Mouse (Mus musculus) megakaryocyte-erythroid progenitor cell, adult 5-6 weeks (primary cell): ENCODE measurements around the gene Klri2. TPM values are rescaled to one million over a fixed set of nuclear protein-coding genes. Genes with fewer than 3 reads are reported as not detected.
"Not testable (repeated sequence)": the region's sequence is repeated elsewhere in the genome, so short reads cannot be mapped to it uniquely, and the experiment has no call there.

Experiments used
- ATAC-seq: replicated peaks from 2 replicates; pipeline ENCODE4 v1.8.0; 2016; ENCODE audit warnings: mild to moderate bottlenecking, inconsistent platforms; ENCODE audit not compliant: severe bottlenecking, poor library complexity, low FRiP score, low TSS enrichment
- total RNA-seq, 2 experiments: library from RNA; stranded (forward) in 1 of 2; stranded (reverse) in 1 of 2; fragments of 200-1000, 215-1000 nt in 1 of 2; fragments of >200 nt in 1 of 2; fragmentation: Nextera tagmentation in 1 of 2; gene quantifications; 2 replicates each; pipeline ENCODE4 v1.2.3; 2014 to 2017

Gene Klri2
- total RNA-seq (2014; fragmentation: Nextera tagmentation) (0.59 TPM in 1 of 2 replicates, not detected in the other), total RNA-seq (2017) (3.3 TPM in 1 of 2 replicates, not detected in the other)

- no peak for ATAC-seq
These were observed at the start of gene Klri2 for GRCm38 (mm10) chr6:129740069-129740721. Gene Klri2 (minus strand): TSS chr6:129740484.

GRCm38 (mm10) chr6:129784170-129784569 is 43.9 kb upstream of the Klri2 start, which contains the start of gene Gm156:
Gene Gm156 (minus strand): TSS chr6:129784270.
- ATAC-seq, result not testable (repeated sequence)

GRCm38 (mm10) chr6:129747654-129748032 is 7.4 kb upstream of the Klri2 start:
- no peak for ATAC-seq

GRCm38 (mm10) chr6:129747016-129747653 is 6.9 kb upstream of the Klri2 start:
- no peak for ATAC-seq

GRCm38 (mm10) chr6:129746151-129746550 is 5.9 kb upstream of the Klri2 start:
- 0 out of 2 replicates have a peak, but pooled peaks have one; percentile 47 for ATAC-seq

GRCm38 (mm10) chr6:129736414-129736813 is 3.9 kb downstream of the Klri2 start:
- ATAC-seq, result no peak

GRCm38 (mm10) chr6:129727237-129727636 is 13.0 kb downstream of the Klri2 start:
- no peak for ATAC-seq

- no peak for ATAC-seq
These were observed 18.9 kb downstream of the Klri2 start for GRCm38 (mm10) chr6:129721390-129721789.

- no peak for ATAC-seq
These were observed 19.8 kb downstream of the Klri2 start for GRCm38 (mm10) chr6:129720487-129720886.

- no peak for ATAC-seq
These were observed 23.3 kb downstream of the Klri2 start, which contains the start of gene Klri1 for GRCm38 (mm10) chr6:129717032-129717431. Gene Klri1 (minus strand): TSS chr6:129717132.

GRCm38 (mm10) chr6:129713566-129713965 is 26.7 kb downstream of the Klri2 start:
- ATAC-seq, result no peak

GRCm38 (mm10) chr6:129691436-129691835 is 48.8 kb downstream of the Klri2 start:
- ATAC-seq, result not testable (repeated sequence)

GRCm38 (mm10) chr6:129680379-129680778 is 59.9 kb downstream of the Klri2 start:
- ATAC-seq, result peak; percentile 89

Other genes with a start within 250 kb of the Klri2 start
- gene Olr1, start 233.3 kb downstream of the Klri2 start, total RNA-seq (2014; fragmentation: Nextera tagmentation), result not detected in 2 replicates
- gene Olr1, start 233.3 kb downstream of the Klri2 start, total RNA-seq (2017), result 0.30 and 4.9 TPM in 2 replicates
- gene Tmem52b, start 227.9 kb downstream of the Klri2 start, total RNA-seq (2014; fragmentation: Nextera tagmentation), result not detected in 2 replicates
- gene Tmem52b, start 227.9 kb downstream of the Klri2 start, total RNA-seq (2017), result not detected in 2 replicates
- gene Gabarapl1, start 207.3 kb downstream of the Klri2 start, total RNA-seq (2014; fragmentation: Nextera tagmentation), result 43.0 and 58.9 TPM in 2 replicates
- gene Gabarapl1, start 207.3 kb downstream of the Klri2 start, total RNA-seq (2017), result 68.8 and 97.4 TPM in 2 replicates
- gene Klre1, start 162.6 kb downstream of the Klri2 start, total RNA-seq (2014; fragmentation: Nextera tagmentation), result 0.30 and 1.1 TPM in 2 replicates
- 0.53 and 5.0 TPM in 2 replicates for gene Klre1, start 162.6 kb downstream of the Klri2 start, total RNA-seq (2017)
- gene Klrd1, start 148.7 kb downstream of the Klri2 start, total RNA-seq (2014; fragmentation: Nextera tagmentation), result 2.0 TPM in 1 of 2 replicates, not detected in the other
- 7.4 and 28.4 TPM in 2 replicates for gene Klrd1, start 148.7 kb downstream of the Klri2 start, total RNA-seq (2017)
- 1.2 and 2.4 TPM in 2 replicates for gene Klrk1, start 116.6 kb downstream of the Klri2 start, total RNA-seq (2014; fragmentation: Nextera tagmentation)
- gene Klrk1, start 116.6 kb downstream of the Klri2 start, total RNA-seq (2017), result 1.3 and 18.7 TPM in 2 replicates
- gene Klrc3, start 97.1 kb downstream of the Klri2 start, total RNA-seq (2014; fragmentation: Nextera tagmentation), result not detected in 2 replicates
- 1.3 TPM in 1 of 2 replicates, not detected in the other for gene Klrc3, start 97.1 kb downstream of the Klri2 start, total RNA-seq (2017)
- gene Klrc2, start 79.8 kb downstream of the Klri2 start, total RNA-seq (2014; fragmentation: Nextera tagmentation), result 0.12 TPM in 1 of 2 replicates, not detected in the other
- gene Klrc2, start 79.8 kb downstream of the Klri2 start, total RNA-seq (2017), result 0.30 and 0.47 TPM in 2 replicates
- 1.8 TPM in 1 of 2 replicates, not detected in the other for gene Klrc1, start 61.5 kb downstream of the Klri2 start, total RNA-seq (2014; fragmentation: Nextera tagmentation)
- gene Klrc1, start 61.5 kb downstream of the Klri2 start, total RNA-seq (2017), result 26.3 TPM in 1 of 2 replicates, not detected in the other
- 1.1 TPM in 1 of 2 replicates, not detected in the other for gene Klri1, start 23.4 kb downstream of the Klri2 start, total RNA-seq (2014; fragmentation: Nextera tagmentation)
- 4.0 TPM in 1 of 2 replicates, not detected in the other for gene Klri1, start 23.4 kb downstream of the Klri2 start, total RNA-seq (2017)
- not detected in 2 replicates for gene Gm156, start 43.8 kb upstream of the Klri2 start, total RNA-seq (2014; fragmentation: Nextera tagmentation)
- not detected in 2 replicates for gene Gm156, start 43.8 kb upstream of the Klri2 start, total RNA-seq (2017)
- gene Gm17631, start 122.2 kb upstream of the Klri2 start, total RNA-seq (2014; fragmentation: Nextera tagmentation), result not detected in 2 replicates
- not detected in 2 replicates for gene Gm17631, start 122.2 kb upstream of the Klri2 start, total RNA-seq (2017)
- not detected in 2 replicates for gene Klra17, start 136.2 kb upstream of the Klri2 start, total RNA-seq (2014; fragmentation: Nextera tagmentation)
- not detected in 2 replicates for gene Klra17, start 136.2 kb upstream of the Klri2 start, total RNA-seq (2017)
- gene Klra5, start 177.2 kb upstream of the Klri2 start, total RNA-seq (2014; fragmentation: Nextera tagmentation), result not detected in 2 replicates
- not detected in 2 replicates for gene Klra5, start 177.2 kb upstream of the Klri2 start, total RNA-seq (2017)